17 mouse cellular contexts compared by ENCODE assay signal in genomic region chr2:79143196-79143595, GRCm38 (mm10).
A peak's percentile ranks its signal among the peaks of the same experiment; 100 is the strongest.
DNase-seq lines count a peak whose midpoint lies in the region; ATAC-seq and TF ChIP-seq lines count a peak whose summit lies in the region.
"Had no signal": no experiment of that assay in that cellular context is flagged by ENCODE, and none has a peak within 500 bp of the region (broad histone marks: within the 10 kb centered on the region; RNA-seq: fewer than 3 reads in every experiment).

No protein-coding gene starts in this region.

- no peak overlapping the region for H3K4me2 ChIP-seq in lung, postnatal 0 days (replicated peaks; ENCODE audit: low read depth, low read length)
- no peak overlapping the region for H3K4me2 ChIP-seq in hindbrain, embryonic 14.5 days (replicated peaks)
- H3K4me2 ChIP-seq: embryonic facial prominence, embryonic 12.5 days; forebrain, embryonic 13.5 days; forebrain, embryonic 15.5 days had no signal

- peak overlapping the region; percentile 87 for H3K27ac ChIP-seq in layer of hippocampus, adult 2 months
- H3K27ac ChIP-seq in lung, postnatal 0 days (ENCODE audit: low read length): no peak overlapping the region
- no peak overlapping the region for H3K27ac ChIP-seq in hindbrain, embryonic 14.5 days
- H3K27ac ChIP-seq: embryonic facial prominence, embryonic 10.5 days; embryonic facial prominence, embryonic 12.5 days; forebrain, embryonic 13.5 days; forebrain, embryonic 15.5 days had no signal

- WGBS in lung, postnatal 0 days: 62% methylated on average over 3 of the region's 3 CpGs
- 86% methylated on average over 3 of the region's 3 CpGs for WGBS in hindbrain, embryonic 14.5 days

- H3K27me3 ChIP-seq in lung, postnatal 0 days (replicated peaks; ENCODE audit: insufficient read depth, low read length): no peaks in the 10 kb centered on the region
- no peaks in the 10 kb centered on the region for H3K27me3 ChIP-seq in hindbrain, embryonic 14.5 days (ENCODE audit: control insufficient read depth, insufficient read depth, low read length)
- H3K27me3 ChIP-seq: embryonic facial prominence, embryonic 12.5 days; forebrain, embryonic 13.5 days; forebrain, embryonic 15.5 days had no signal

- no peaks in the 10 kb centered on the region for H3K9me3 ChIP-seq in lung, postnatal 0 days (ENCODE audit: low read length)
- no peaks in the 10 kb centered on the region for H3K9me3 ChIP-seq in hindbrain, embryonic 14.5 days (ENCODE audit: control insufficient read depth, low read length)
- H3K9me3 ChIP-seq: embryonic facial prominence, embryonic 10.5 days; embryonic facial prominence, embryonic 12.5 days; forebrain, embryonic 13.5 days; forebrain, embryonic 15.5 days had no signal

- TF ChIP-seq CTCF in layer of hippocampus, adult 2 months (conservative IDR thresholded peaks at IDR 0.05): no peak
- TF ChIP-seq CTCF in lung, postnatal 0 days (IDR thresholded peaks at IDR 0.05): no peak

- peak in 1 of 2 experiments; percentile 38 for DNase-seq in layer of hippocampus, adult 2 months (ENCODE audit: low spot score in 2 of 2)
- DNase-seq in layer of hippocampus, adult 11-12 months (ENCODE audit: low spot score): no peak
- peak; percentile 25 for DNase-seq in lung, postnatal 0 days (ENCODE audit: low spot score)
- no peak for DNase-seq in lung, postnatal 4 days
- peak; percentile 39 for DNase-seq in brain, adult 2 months (ENCODE audit: low read depth, low spot score)
- DNase-seq in hindbrain, embryonic 14.5 days (ENCODE audit: low spot score): no peak
- DNase-seq: adrenal gland, adult 2 months; adrenal gland, postnatal 10 days; adrenal gland, postnatal 25 days; cerebellum, adult 11-12 months; cerebellum, adult 2 months; cerebellum, adult 9-10 months; cerebellum, postnatal 25 days had no signal

- H3K36me3 ChIP-seq in lung, postnatal 0 days (ENCODE audit: insufficient read depth, low read length): no peaks in the 10 kb centered on the region
- no peaks in the 10 kb centered on the region for H3K36me3 ChIP-seq in hindbrain, embryonic 14.5 days (replicated peaks; ENCODE audit: control insufficient read depth, insufficient read depth)
- H3K36me3 ChIP-seq: embryonic facial prominence, embryonic 10.5 days; embryonic facial prominence, embryonic 12.5 days; forebrain, embryonic 15.5 days had no signal

- H3K9ac ChIP-seq in lung, postnatal 0 days (replicated peaks; ENCODE audit: low read depth): no peak overlapping the region
- no peak overlapping the region for H3K9ac ChIP-seq in hindbrain, embryonic 14.5 days
- H3K9ac ChIP-seq: embryonic facial prominence, embryonic 12.5 days; forebrain, embryonic 13.5 days; forebrain, embryonic 15.5 days had no signal

- H3K4me1 ChIP-seq in lung, postnatal 0 days (ENCODE audit: insufficient read depth, low read depth, low read length): no peaks in the 10 kb centered on the region
- no peaks in the 10 kb centered on the region for H3K4me1 ChIP-seq in hindbrain, embryonic 14.5 days (replicated peaks; ENCODE audit: control insufficient read depth, insufficient read depth, low read length)
- H3K4me1 ChIP-seq: embryonic facial prominence, embryonic 12.5 days; forebrain, embryonic 13.5 days; forebrain, embryonic 15.5 days had no signal

- no peak overlapping the region for H3K4me3 ChIP-seq in layer of hippocampus, adult 2 months
- no peak overlapping the region for H3K4me3 ChIP-seq in lung, postnatal 0 days (ENCODE audit: low read depth, low read length)
- H3K4me3 ChIP-seq in hindbrain, embryonic 14.5 days (replicated peaks; ENCODE audit: low read length): no peak overlapping the region
- H3K4me3 ChIP-seq: embryonic facial prominence, embryonic 10.5 days; embryonic facial prominence, embryonic 12.5 days; forebrain, embryonic 13.5 days; forebrain, embryonic 15.5 days had no signal

- TF ChIP-seq EP300 in lung, postnatal 0 days (IDR thresholded peaks at IDR 0.05): no peak

- no peak for ATAC-seq in lung, postnatal 0 days
- no peak for ATAC-seq in hindbrain, embryonic 14.5 days (ENCODE audit: low FRiP score)
- ATAC-seq: forebrain, embryonic 13.5 days; forebrain, embryonic 15.5 days had no signal

Comparison
In these comparisons a context has a peak if more than half of its experiments do, and no peak if none do; other contexts are left out.
1. DNase-seq: peak in lung, postnatal 0 days (single experiment) and brain, adult 2 months (single experiment); none in layer of hippocampus, adult 11-12 months (single experiment), lung, postnatal 4 days (0 of 2) and hindbrain, embryonic 14.5 days (single experiment).